Mouse (Mus musculus) hindbrain, embryonic 16.5 days (tissue): ENCODE data around the gene Tnfaip1. TPM values are rescaled to one million over a fixed set of nuclear protein-coding genes. Genes with fewer than 3 reads are reported as not detected.

ENCODE experiments used
- ATAC-seq: fragments of 200-750 bp; cut with Nextera tagmentation; 2 replicates; pipeline ENCODE4 v1.8.0; 2017; ENCODE audit warnings: moderate TSS enrichment, moderate library complexity
- H3K27ac ChIP-seq: fragments of 300-500 bp; sonication (generic); 2 replicates; pipeline ENCODE4 v1.5.1; 2014; ENCODE audit warnings: low read depth, mild to moderate bottlenecking, control low read depth, low read length, moderate library complexity
- H3K27me3 ChIP-seq: fragments of 300-500 bp; sonication (generic); replicated peaks from 2 replicates; pipeline ENCODE4 v1.6.1; 2014; ENCODE audit warnings: low read length; ENCODE audit not compliant: control insufficient read depth, insufficient read depth
- H3K36me3 ChIP-seq: fragments of 300-500 bp; sonication (generic); 2 replicates; pipeline ENCODE4 v1.6.1; 2014; ENCODE audit warnings: mild to moderate bottlenecking, low read length, moderate library complexity, mixed read lengths; ENCODE audit not compliant: control insufficient read depth, insufficient read depth
- H3K4me1 ChIP-seq: fragments of 300-500 bp; sonication (generic); 2 replicates; pipeline ENCODE4 v1.6.1; 2014; ENCODE audit warnings: low read depth, low read length; ENCODE audit not compliant: control insufficient read depth, insufficient read depth
- H3K4me2 ChIP-seq: fragments of 300-500 bp; sonication (generic); 2 replicates; pipeline ENCODE4 v1.6.1; 2014; ENCODE audit warnings: mild to moderate bottlenecking, low read length, control low read depth, moderate library complexity
- H3K4me3 ChIP-seq: fragments of 300-500 bp; sonication (generic); 2 replicates; pipeline ENCODE4 v1.5.1; 2014; ENCODE audit warnings: mild to moderate bottlenecking, low read length, control low read depth, moderate library complexity
- H3K9ac ChIP-seq: fragments of 300-500 bp; sonication (generic); 2 replicates; pipeline ENCODE4 v1.6.1; 2014; ENCODE audit warnings: low read depth, mild to moderate bottlenecking, control low read depth, low read length, moderate library complexity
- H3K9me3 ChIP-seq: fragments of 300-500 bp; sonication (generic); 2 replicates; pipeline ENCODE4 v1.6.1; 2014; ENCODE audit warnings: mild to moderate bottlenecking, low read length, moderate library complexity; ENCODE audit not compliant: control insufficient read depth
- WGBS: fragments of 180-500 bp; shearing (Covaris S2); extraction: QIAGEN DNeasy Blood & Tissue Kit; methylation state at CpG from one replicate; pipeline ENCODE4 v1.1.7; 2014; 5-methylcytosine and 5-hydroxymethylcytosine counted together
- polyA plus RNA-seq: library from polyadenylated mRNA; unstranded; fragments of >200 nt; fragmentation: Nextera tagmentation; extraction: Ambion mirVana; gene quantifications from 2 replicates; pipeline ENCODE4 v1.2.1, GENCODE M21; 2015

Tnfaip1 gene
- polyA plus RNA-seq, 1 experiment from 2014 or later, result 69.3 TPM

DNA sequence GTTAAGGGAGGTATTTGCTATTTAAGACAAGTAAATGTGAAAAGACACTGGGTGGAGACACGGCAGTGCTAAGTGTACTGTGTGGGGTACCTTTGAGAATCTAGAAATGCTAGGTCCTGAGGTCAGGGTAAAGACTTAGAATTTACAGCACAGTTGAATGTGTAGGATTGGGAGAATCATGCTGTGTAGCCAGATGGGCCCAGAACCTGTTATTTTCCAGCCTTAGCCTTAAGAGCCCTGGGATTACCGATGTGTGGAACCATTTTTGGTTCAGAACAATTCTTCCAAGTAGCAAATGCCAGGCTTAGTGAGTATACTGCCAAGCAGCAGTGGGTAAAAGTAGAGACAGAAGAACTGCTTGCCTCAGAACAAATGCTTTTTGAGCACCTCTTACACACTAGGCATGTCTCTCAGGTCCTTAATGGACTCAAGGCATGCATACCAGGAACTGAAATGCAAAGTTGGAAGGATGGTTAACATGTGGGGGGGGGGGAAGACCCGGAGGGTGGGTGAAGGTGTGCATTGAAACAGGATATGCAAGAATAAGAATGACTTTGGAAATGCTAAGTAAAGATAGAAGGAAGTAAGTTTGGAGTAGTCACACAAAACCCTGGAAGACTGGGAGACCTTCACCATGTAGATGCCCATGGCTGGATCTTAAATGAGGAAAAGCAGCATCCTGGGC is 22.9 kb downstream of the Tnfaip1 start:
- H3K9ac ChIP-seq, result peak overlapping the region; percentile 96; the same call in 1 of the 2 replicates
- no peaks in the 10 kb centered on the region for H3K9me3 ChIP-seq
- peaks cover 29% of the 10 kb centered on the region for H3K36me3 ChIP-seq
- no peak overlapping the region for H3K27ac ChIP-seq
- H3K4me1 ChIP-seq, result peaks cover 11% of the 10 kb centered on the region
- H3K27me3 ChIP-seq, result no peaks in the 10 kb centered on the region
- ATAC-seq, result no peak
- H3K4me3 ChIP-seq, result peak overlapping the region; percentile 81
- peak overlapping the region; percentile 86 for H3K4me2 ChIP-seq
- 79% methylated on average over 3 of the region's 3 CpGs for WGBS

DNA sequence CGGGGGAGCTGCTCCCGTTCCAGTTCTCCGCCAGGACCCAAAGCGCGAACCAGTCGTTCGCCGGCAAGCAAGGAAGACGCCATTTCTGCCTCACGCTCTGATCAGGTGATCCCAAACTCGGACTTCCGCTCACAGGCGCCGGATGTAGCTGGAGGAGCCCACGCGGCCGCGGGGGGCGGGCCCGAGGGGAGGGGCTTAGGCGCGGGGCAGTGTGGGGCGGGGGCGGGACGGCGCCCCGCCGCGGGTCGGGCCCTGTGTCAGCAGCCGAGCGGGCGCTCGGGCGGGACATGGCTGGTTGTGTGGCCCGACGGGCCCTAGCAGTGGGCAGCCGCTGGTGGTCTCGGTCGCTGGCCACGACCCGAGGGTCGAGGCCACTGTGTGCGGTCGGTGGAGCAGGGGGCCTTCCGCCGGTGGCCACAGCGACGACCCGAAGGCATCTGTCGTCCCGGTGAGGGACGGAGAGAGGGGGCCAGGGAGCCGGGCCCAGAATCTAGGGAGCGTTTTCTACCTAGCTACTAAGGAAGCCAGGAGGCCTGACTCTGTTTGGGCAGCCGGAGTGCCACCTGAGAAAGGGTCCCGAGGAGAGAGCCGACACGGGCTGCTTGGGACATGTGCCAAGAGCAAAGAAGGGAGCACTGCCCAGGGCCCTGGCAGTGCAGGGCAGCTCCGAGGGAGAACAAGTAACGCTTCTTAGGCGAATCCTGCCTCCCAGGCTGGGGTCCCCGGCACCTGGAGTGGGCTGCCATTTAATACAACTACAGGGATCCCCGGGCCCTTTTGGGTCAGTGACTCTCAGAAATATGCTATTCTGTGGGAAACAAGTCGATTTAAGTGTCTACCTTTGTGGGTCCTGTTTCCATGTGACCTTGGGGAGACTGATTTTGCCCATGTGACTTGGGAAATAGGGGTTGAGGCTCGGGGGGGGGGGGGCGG is 23.8 kb downstream of the Tnfaip1 start, which contains the start of the genes Tmem199 and Poldip2:
Gene Tmem199 (minus strand): TSS at position 148 of the 933 bp plus-strand sequence.
Gene Poldip2 (plus strand): TSS at position 169 of the 933 bp plus-strand sequence.
- H3K4me1 ChIP-seq, result peaks cover 11% of the 10 kb centered on the region
- no peaks in the 10 kb centered on the region for H3K27me3 ChIP-seq
- H3K27ac ChIP-seq, result peak within 1 kb of the TSS; percentile 86
- H3K9ac ChIP-seq, result peak within 1 kb of the TSS; percentile 96
- peak within 1 kb of the TSS; percentile 86 for H3K4me2 ChIP-seq
- ATAC-seq, result peak; percentile 96
- H3K9me3 ChIP-seq, result no peaks in the 10 kb centered on the region
- WGBS, result 1% methylated on average over 67 of the region's 67 CpGs
- peaks cover 30% of the 10 kb centered on the region for H3K36me3 ChIP-seq
- H3K4me3 ChIP-seq, result peak within 1 kb of the TSS; percentile 81

GRCm38 (mm10) chr11:78509148-78509547 is 27.0 kb downstream of the Tnfaip1 start:
- no peak for ATAC-seq
- Histone ChIP-seq H3K27me3 (no peaks in the 10 kb centered on the region), H3K27ac (no peak overlapping the region), H3K4me3 (no peak overlapping the region), H3K4me2 (no peak overlapping the region), H3K9me3 (no peaks in the 10 kb centered on the region), H3K36me3 (peaks cover 19% of the 10 kb centered on the region; the same call in 1 of the 2 replicates), H3K4me1 (peaks cover 11% of the 10 kb centered on the region), H3K9ac (no peak overlapping the region)
- 78% methylated on average over 5 of the region's 5 CpGs for WGBS

- no peaks in the 10 kb centered on the region for H3K4me1 ChIP-seq
- H3K9ac ChIP-seq, result no peak overlapping the region
- no peaks in the 10 kb centered on the region for H3K9me3 ChIP-seq
- no peak overlapping the region for H3K4me3 ChIP-seq
- WGBS, result 78% methylated on average over 3 of the region's 3 CpGs
- peaks cover 19% of the 10 kb centered on the region; the same call in 1 of the 2 replicates for H3K36me3 ChIP-seq
- H3K27me3 ChIP-seq, result no peaks in the 10 kb centered on the region
- H3K27ac ChIP-seq, result no peak overlapping the region
- ATAC-seq, result no peak
- H3K4me2 ChIP-seq, result no peak overlapping the region
Measured at GRCm38 (mm10) chr11:78505430-78505829, 30.7 kb downstream of the Tnfaip1 start.

DNA sequence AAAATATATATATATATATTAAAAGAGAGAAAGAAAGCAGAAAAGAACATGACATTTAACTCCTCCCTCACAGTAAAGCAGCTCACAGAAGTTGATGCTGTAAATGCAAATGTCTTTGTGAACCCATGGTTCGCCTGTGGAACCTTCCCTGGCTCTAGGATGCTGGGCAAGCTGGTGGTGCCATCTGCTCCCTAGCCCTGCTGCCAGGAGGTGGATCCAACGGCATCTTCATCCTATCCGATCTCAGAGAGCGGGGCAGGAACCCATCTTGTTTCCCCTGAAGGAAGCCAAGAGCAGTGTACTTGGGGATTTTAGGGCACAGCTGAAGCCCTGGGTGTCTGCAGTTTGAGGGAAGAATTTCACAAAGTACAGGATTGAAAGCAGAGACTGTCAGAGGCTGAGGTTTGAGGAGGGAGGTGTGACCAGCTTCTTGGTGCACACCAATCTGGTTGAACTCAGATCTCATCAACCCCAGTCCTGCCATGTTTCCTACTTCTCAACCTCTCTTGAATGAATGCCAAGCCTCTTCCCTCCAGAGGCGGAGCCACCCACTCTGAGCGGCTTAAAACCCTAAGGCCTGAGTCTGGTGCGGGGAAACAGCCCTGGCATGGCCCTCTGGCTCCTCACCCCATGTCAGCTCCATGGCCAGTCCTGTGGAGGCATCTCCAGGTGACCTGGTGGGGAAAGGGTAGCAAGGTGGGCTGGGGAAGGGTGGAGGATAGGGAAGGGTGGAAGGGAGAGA is 33.1 kb downstream of the Tnfaip1 start, which contains the start of gene Sebox:
Gene Sebox (plus strand): TSS at position 539 of the 742 bp plus-strand sequence.
- H3K27me3 ChIP-seq, result peaks cover 3% of the 10 kb centered on the region; the same call in 1 of the 2 replicates
- ATAC-seq, result no peak
- H3K9me3 ChIP-seq, result no peaks in the 10 kb centered on the region
- H3K9ac ChIP-seq, result no peak within 1 kb of the TSS; the same call in 1 of the 2 replicates
- H3K36me3 ChIP-seq, result peaks cover 15% of the 10 kb centered on the region; the same call in 1 of the 2 replicates
- no peak within 1 kb of the TSS for H3K4me3 ChIP-seq
- peaks cover under 1% of the 10 kb centered on the region; the same call in 1 of the 2 replicates for H3K4me1 ChIP-seq
- H3K4me2 ChIP-seq, result no peak within 1 kb of the TSS
- 65% methylated on average over 7 of the region's 7 CpGs for WGBS
- no peak within 1 kb of the TSS for H3K27ac ChIP-seq

GRCm38 (mm10) chr11:78501529-78501928 is 34.6 kb downstream of the Tnfaip1 start:
- H3K4me3 ChIP-seq, result no peak overlapping the region

DNA sequence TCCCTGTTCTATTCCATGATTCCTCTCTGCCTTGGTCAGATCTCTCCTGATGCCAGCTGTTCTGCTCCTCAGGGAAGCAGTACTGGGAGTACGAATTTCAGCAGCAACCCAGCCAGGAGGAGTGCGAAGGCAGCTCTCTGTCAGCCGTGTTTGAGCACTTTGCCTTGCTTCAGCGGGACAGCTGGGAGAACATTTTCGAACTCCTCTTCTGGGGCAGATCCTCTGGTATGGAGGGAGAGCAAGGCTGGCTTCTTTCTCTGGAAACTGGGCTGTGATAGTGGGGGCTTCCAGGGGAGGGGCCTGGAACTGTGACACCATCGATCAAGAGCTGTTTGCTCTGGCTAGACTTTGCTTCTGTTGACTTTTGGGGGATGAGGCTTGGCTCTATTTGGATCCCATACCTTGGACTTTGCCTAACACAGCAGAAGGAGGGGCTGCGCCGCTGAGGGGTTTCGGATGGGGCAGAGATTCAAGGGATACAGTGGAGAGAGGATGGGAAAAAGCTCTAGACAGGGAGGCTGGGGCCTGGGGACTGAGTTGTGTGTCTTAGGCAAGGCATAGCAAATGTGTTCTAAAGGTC is 35.4 kb downstream of the Tnfaip1 start:
- ATAC-seq, result no peak
- 79% methylated on average over 9 of the region's 9 CpGs for WGBS
- Histone ChIP-seq H3K4me3 (no peak overlapping the region), H3K4me2 (peak overlapping the region; percentile 14), H3K9me3 (no peaks in the 10 kb centered on the region), H3K27me3 (peaks cover 3% of the 10 kb centered on the region; the same call in 1 of the 2 replicates), H3K4me1 (peaks cover 13% of the 10 kb centered on the region), H3K9ac (no peak overlapping the region), H3K36me3 (no peaks in the 10 kb centered on the region), H3K27ac (no peak overlapping the region)

More at GRCm38 (mm10) chr11:78501529-78501928, 34.6 kb downstream of the Tnfaip1 start:
- Histone ChIP-seq H3K9ac (no peak overlapping the region), H3K4me1 (peaks cover 5% of the 10 kb centered on the region), H3K27ac (no peak overlapping the region), H3K4me2 (no peak overlapping the region), H3K27me3 (peaks cover 3% of the 10 kb centered on the region; the same call in 1 of the 2 replicates), H3K36me3 (peaks cover under 1% of the 10 kb centered on the region; the same call in 1 of the 2 replicates), H3K9me3 (no peaks in the 10 kb centered on the region)
- WGBS, result 81% methylated on average over 20 of the region's 20 CpGs
- no peak for ATAC-seq

- H3K4me2 ChIP-seq, result no peak overlapping the region
Measured at GRCm38 (mm10) chr11:78499543-78499942, 36.6 kb downstream of the Tnfaip1 start.

More at GRCm38 (mm10) chr11:78499543-78499942, 36.6 kb downstream of the Tnfaip1 start:
- H3K9ac ChIP-seq, result no peak overlapping the region
- H3K9me3 ChIP-seq, result no peaks in the 10 kb centered on the region
- peaks cover 15% of the 10 kb centered on the region for H3K4me1 ChIP-seq
- H3K27me3 ChIP-seq, result peaks cover 3% of the 10 kb centered on the region; the same call in 1 of the 2 replicates
- H3K36me3 ChIP-seq, result no peaks in the 10 kb centered on the region
- no peak for ATAC-seq
- H3K4me3 ChIP-seq, result peak overlapping the region; percentile 10
- WGBS, result 57% methylated on average over 16 of the region's 16 CpGs
- H3K27ac ChIP-seq, result no peak overlapping the region
